Mouse (Mus musculus) spleen, adult 2 months (tissue): ENCODE results near the gene Inmt.

Experiments used
- CTCF ChIP-seq: fragments of 200-500 bp; IDR thresholded peaks from 2 replicates; pipeline ENCODE4 v1.5.1; 2011; ENCODE audit warnings: mild to moderate bottlenecking, inconsistent platforms; ENCODE audit not compliant: insufficient read depth, insufficient read length, insufficient replicate concordance; ENCODE audit errors: extremely low read depth
- POLR2A ChIP-seq: fragments of 200-500 bp; IDR thresholded peaks from 2 replicates; pipeline ENCODE4 v1.6.1; 2011; ENCODE audit warnings: low read depth, low read length, inconsistent platforms

DNA sequence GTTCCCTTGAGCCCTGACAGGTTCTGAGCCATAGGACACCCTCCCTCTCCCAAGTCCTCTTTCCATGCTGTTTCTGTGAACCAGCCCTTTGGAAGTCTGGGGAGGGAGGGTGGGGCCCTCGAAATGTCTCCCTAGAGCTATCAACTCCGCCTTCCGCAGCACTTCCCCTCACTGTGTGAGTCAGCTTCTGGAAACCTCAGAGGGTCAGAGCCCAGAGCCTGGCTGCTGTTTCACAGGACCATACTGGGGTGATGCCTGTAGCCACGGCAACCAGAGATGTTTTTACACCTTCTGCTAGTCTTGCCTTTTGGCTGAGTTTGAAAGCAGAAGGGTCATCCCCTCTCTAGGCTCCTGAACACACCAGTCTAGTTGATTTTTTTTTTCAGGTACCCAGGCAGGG, 51.8 kb downstream of the Inmt start:
- TF ChIP-seq CTCF (no peak), POLR2A (no peak)
